Mouse (Mus musculus) kidney, adult 18-20 months (tissue): Measurements from ENCODE around the gene Olfr136.

Experiments
- DNase-seq: peaks from one replicate; pipeline ENCODE4 v3.0.0; 2021

Gene Olfr136

GRCm38 (mm10) chr17:38329531-38329930, at the start of gene Olfr136:
Gene Olfr136, plus strand, starts transcription at chr17:38329831.
- DNase-seq, result no peak

GRCm38 (mm10) chr17:38307470-38307869, 22.2 kb upstream of the Olfr136 start, which contains the start of gene Olfr137:
Gene Olfr137, minus strand, starts transcription at chr17:38307570.
- no peak for DNase-seq
